Mouse (Mus musculus) Muller cell, postnatal 12 days (primary cell): ENCODE measurements around the gene Olfr1287.

Experiments
- DNase-seq: peaks from one replicate; pipeline ENCODE4 v3.0.0-alpha.2; 2015; ENCODE audit errors: inconsistent ontology term

The Olfr1287 gene

GRCm38 (mm10) chr2:111448842-111449241 is at the start of gene Olfr1287:
Gene Olfr1287 (plus strand): TSS chr2:111449142.
- no peak for DNase-seq

- DNase-seq = no peak
Observed at GRCm38 (mm10) chr2:111422931-111423330, 26.0 kb upstream of the Olfr1287 start, which contains the start of gene Olfr1286. Gene Olfr1286 (minus strand): TSS chr2:111423115.

- no peak for DNase-seq
Observed at GRCm38 (mm10) chr2:111473801-111474200, 24.9 kb downstream of the Olfr1287 start, which contains the start of gene Olfr1288. Gene Olfr1288 (plus strand): TSS chr2:111474101.

- no peak for DNase-seq
Observed at GRCm38 (mm10) chr2:111480519-111480918, 31.6 kb downstream of the Olfr1287 start, which contains the start of gene Olfr1289. Gene Olfr1289 (plus strand): TSS chr2:111480819.

- no peak for DNase-seq
Observed at GRCm38 (mm10) chr2:111493729-111494128, 44.8 kb downstream of the Olfr1287 start, which contains the start of gene Olfr1290. Gene Olfr1290 (minus strand): TSS chr2:111493829.

GRCm38 (mm10) chr2:111496880-111497279 is 47.9 kb downstream of the Olfr1287 start, which contains the start of gene Olfr1291-ps1:
Gene Olfr1291-ps1 (plus strand): TSS chr2:111497180.
- DNase-seq = no peak
